Mouse (Mus musculus) WW6 (cell line): ENCODE results near the gene Git2.

Experiments
- DNase-seq: peaks from one replicate; pipeline ENCODE4 v3.0.0-alpha.2; 2013; ENCODE audit warnings: low read depth, low spot score

The Git2 gene

GRCm38 (mm10) chr5:114687901-114688300 is 87.4 kb downstream of the Git2 start:
- DNase-seq: no peak

- no peak for DNase-seq
Measured at GRCm38 (mm10) chr5:114686726-114687210, 88.5 kb downstream of the Git2 start.

- no peak for DNase-seq
Measured at GRCm38 (mm10) chr5:114685986-114686385, 89.3 kb downstream of the Git2 start.

GRCm38 (mm10) chr5:114681717-114682116 is 93.6 kb downstream of the Git2 start:
- DNase-seq: no peak

- DNase-seq: no peak
Measured at GRCm38 (mm10) chr5:114680676-114681285, 94.5 kb downstream of the Git2 start.

- no peak for DNase-seq
Measured at GRCm38 (mm10) chr5:114679841-114680591, 95.3 kb downstream of the Git2 start.
